Mouse (Mus musculus) ovary, adult 2 months (tissue): ENCODE results near the gene Zfp74. TPM values are rescaled to one million over a fixed set of nuclear protein-coding genes. Genes with fewer than 3 reads are reported as not detected.

ENCODE experiments used
- polyA plus RNA-seq: library from polyadenylated mRNA; depleted of rRNA; stranded (reverse); fragments of >200 nt; gene quantifications from 2 replicates; pipeline ENCODE4 v1.2.3, GENCODE M21; 2012; rRNA removed

The Zfp74 gene
- polyA plus RNA-seq = 6.0 and 18.7 TPM in 2 replicates

GRCm38 (mm10) chr7:29953513-29954401 is at the start of gene Zfp74:
Gene Zfp74, minus strand, starts transcription at chr7:29954089.

GRCm38 (mm10) chr7:29983690-29984380 is 29.9 kb upstream of the Zfp74 start, which contains the start of gene Zfp568:
Gene Zfp568, plus strand, starts transcription at chr7:29983955.

GRCm38 (mm10) chr7:29908130-29908950 is 45.5 kb downstream of the Zfp74 start, which contains the start of gene Zfp383:
Gene Zfp383, plus strand, starts transcription at chr7:29908223.

GRCm38 (mm10) chr7:29905966-29906681 is 47.8 kb downstream of the Zfp74 start, which contains the start of gene Zfp27:
Gene Zfp27, minus strand, starts transcription at chr7:29906572.

Other genes with a start within 250 kb of the Zfp74 start
- 0.12 and 0.15 TPM in 2 replicates for gene Catsperg2, start 227.1 kb downstream of the Zfp74 start, polyA plus RNA-seq
- gene Zfp84, start 185.5 kb downstream of the Zfp74 start, polyA plus RNA-seq = 3.1 and 4.0 TPM in 2 replicates
- 4.4 and 4.5 TPM in 2 replicates for gene Zfp30, start 170.1 kb downstream of the Zfp74 start, polyA plus RNA-seq
- 2.0 and 2.3 TPM in 2 replicates for gene Zfp790, start 138.0 kb downstream of the Zfp74 start, polyA plus RNA-seq
- gene Zfp940, start 100.4 kb downstream of the Zfp74 start, polyA plus RNA-seq = 0.32 and 0.39 TPM in 2 replicates
- gene Zfp420, start 94.1 kb downstream of the Zfp74 start, polyA plus RNA-seq = 0.85 TPM in 2 replicates
- 2.6 and 2.9 TPM in 2 replicates for gene Zfp27, start 47.5 kb downstream of the Zfp74 start, polyA plus RNA-seq
- 1.2 and 1.7 TPM in 2 replicates for gene Zfp383, start 45.9 kb downstream of the Zfp74 start, polyA plus RNA-seq
- gene Zfp568, start 29.9 kb upstream of the Zfp74 start, polyA plus RNA-seq = 6.6 TPM in 2 replicates
- gene Zfp14, start 97.3 kb upstream of the Zfp74 start, polyA plus RNA-seq = 3.5 TPM in 2 replicates
- gene Zfp82, start 118.8 kb upstream of the Zfp74 start, polyA plus RNA-seq = 0.25 and 0.52 TPM in 2 replicates
- 0.17 TPM in 1 of 2 replicates, not detected in the other for gene Gm26920, start 136.3 kb upstream of the Zfp74 start, polyA plus RNA-seq
- gene Zfp566, start 136.4 kb upstream of the Zfp74 start, polyA plus RNA-seq = 1.4 and 1.5 TPM in 2 replicates
- 16.3 and 17.8 TPM in 2 replicates for gene Zfp260, start 140.7 kb upstream of the Zfp74 start, polyA plus RNA-seq
- 1.4 and 1.6 TPM in 2 replicates for gene Zfp382, start 167.9 kb upstream of the Zfp74 start, polyA plus RNA-seq
- 15.8 and 17.8 TPM in 2 replicates for gene Zfp146, start 215.7 kb upstream of the Zfp74 start, polyA plus RNA-seq
- 5.5 and 7.1 TPM in 2 replicates for gene Cox7a1, start 230.1 kb upstream of the Zfp74 start, polyA plus RNA-seq
- gene Capns1, start 244.7 kb upstream of the Zfp74 start, polyA plus RNA-seq = 713 and 1,238 TPM in 2 replicates